Mouse (Mus musculus): ENCODE measurements at regions not wholly inside any gene's neighbourhood (a gene's known extent, or its start where the extent isn't known, plus 50 kb on each side); places are given as distances from the start of the nearest gene placed in this dataset.

- TF ChIP-seq POLR2A (IDR thresholded peaks at IDR 0.05; ENCODE audit: control insufficient read depth, low read depth, low read length) (no peak), CTCF (IDR thresholded peaks at IDR 0.05; ENCODE audit: control insufficient read depth, insufficient read depth, insufficient replicate concordance, low read depth, low read length) (no peak)
These were observed 54.5 kb upstream of the Hif1a start for GRCm38 (mm10) chr12:73846672-73847071.

All from testis, adult 2 months (tissue).